8 mouse cellular contexts compared by ENCODE assay signal in the genomic region with DNA sequence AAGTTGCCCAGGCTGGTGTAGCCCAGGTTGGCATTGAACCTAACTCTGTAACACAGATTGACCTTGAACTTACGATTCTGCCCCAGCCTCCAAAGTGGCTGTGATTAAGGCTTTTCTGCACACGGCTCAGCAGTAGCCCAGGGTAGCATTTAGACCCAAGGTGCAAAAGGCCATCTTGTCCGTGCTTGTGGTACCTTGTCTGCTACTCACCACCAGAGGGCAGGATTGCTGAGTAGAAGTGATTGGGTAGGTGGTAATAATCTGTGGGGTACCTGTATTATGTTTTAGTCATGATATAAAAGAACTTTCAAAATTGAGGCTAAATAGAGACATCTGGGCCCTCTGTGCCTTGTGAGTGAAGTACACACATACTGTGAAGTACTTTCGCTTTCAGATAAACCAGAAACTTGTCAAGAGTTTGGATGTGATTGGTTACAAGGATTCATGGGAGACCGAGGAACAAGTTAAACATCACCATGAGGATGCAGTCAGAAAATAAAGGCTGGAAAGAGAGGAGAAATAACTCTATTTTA. TPM values are rescaled to one million over a fixed set of nuclear protein-coding genes. Genes with fewer than 3 reads are reported as not detected.
DNase-seq lines count a peak whose midpoint lies in the region; ATAC-seq and TF ChIP-seq lines count a peak whose summit lies in the region.

No protein-coding gene starts in this region.

- H3K4me2 ChIP-seq in forebrain, embryonic 14.5 days (ENCODE audit: low read length) = no peak overlapping the region
- no peak overlapping the region for H3K4me2 ChIP-seq in forebrain, embryonic 13.5 days

- H3K36me3 ChIP-seq in forebrain, embryonic 14.5 days (ENCODE audit: control insufficient read depth, insufficient read depth, low read length) = peaks cover 60% of the 10 kb centered on the region
- H3K36me3 ChIP-seq in forebrain, embryonic 13.5 days (ENCODE audit: poor library complexity, severe bottlenecking) = peaks cover 71% of the 10 kb centered on the region

- TF ChIP-seq CTCF in brain, embryonic 14.5 days (IDR thresholded peaks at IDR 0.05; ENCODE audit: borderline replicate concordance, extremely low read depth, insufficient read depth, insufficient read length) = peak; percentile 67; the same call in 1 of the 2 replicates

- no peak for TF ChIP-seq POLR2A in brain, embryonic 14.5 days (IDR thresholded peaks at IDR 0.05; ENCODE audit: borderline replicate concordance, extremely low read depth, insufficient read depth, insufficient read length, poor library complexity, severe bottlenecking)

- no peaks in the 10 kb centered on the region for H3K4me1 ChIP-seq in forebrain, embryonic 14.5 days (ENCODE audit: control insufficient read depth, insufficient read depth, low read length)
- no peaks in the 10 kb centered on the region for H3K4me1 ChIP-seq in forebrain, embryonic 13.5 days

- H3K9ac ChIP-seq in forebrain, embryonic 14.5 days (ENCODE audit: low read length) = no peak overlapping the region
- no peak overlapping the region for H3K9ac ChIP-seq in forebrain, embryonic 13.5 days

- WGBS in forebrain, embryonic 14.5 days = 76% methylated on average over 5 of the region's 5 CpGs
- WGBS in forebrain, embryonic 13.5 days = 79% methylated on average over 5 of the region's 5 CpGs

- peak; percentile 40; the same call in 1 of the 2 replicates for ATAC-seq in forebrain, embryonic 14.5 days
- no peak for ATAC-seq in forebrain, embryonic 13.5 days
- ATAC-seq in megakaryocyte progenitor cell, adult 5-6 weeks (replicated peaks; ENCODE audit: poor library complexity) = peak; percentile 90

- no peaks in the 10 kb centered on the region for H3K9me3 ChIP-seq in forebrain, embryonic 14.5 days (replicated peaks; ENCODE audit: control insufficient read depth, low read length)
- no peaks in the 10 kb centered on the region for H3K9me3 ChIP-seq in forebrain, embryonic 13.5 days (replicated peaks)

- no peak overlapping the region for H3K27ac ChIP-seq in forebrain, embryonic 14.5 days (ENCODE audit: low read depth, low read length)
- no peak overlapping the region for H3K27ac ChIP-seq in forebrain, embryonic 13.5 days

- no peaks in the 10 kb centered on the region for H3K27me3 ChIP-seq in forebrain, embryonic 14.5 days (replicated peaks; ENCODE audit: control insufficient read depth, insufficient read depth, low read length)
- no peaks in the 10 kb centered on the region for H3K27me3 ChIP-seq in forebrain, embryonic 13.5 days

- H3K4me3 ChIP-seq in forebrain, embryonic 14.5 days (ENCODE audit: low read depth, low read length) = no peak overlapping the region
- no peak overlapping the region for H3K4me3 ChIP-seq in forebrain, embryonic 13.5 days

- peak; percentile 61 for DNase-seq in forebrain, embryonic 14.5 days (ENCODE audit: low spot score)
- DNase-seq in ovary, postnatal 36 days (ENCODE audit: low spot score) = peak; percentile 15
- no peak for DNase-seq in ovary, adult 18-20 months (ENCODE audit: low spot score)
- peak; percentile 61 for DNase-seq in brain, embryonic 14.5 days (ENCODE audit: low read depth)
- DNase-seq in kidney, adult 9 months = peak; percentile 57
- DNase-seq in thymus, postnatal 4 days = peak; percentile 78

RNA-seq across cellular contexts. Expression of gene Rhoh, which starts 37.3 kb away (rescaled TPM):
- polyA plus RNA-seq in forebrain, embryonic 14.5 days (2014; fragmentation: Nextera tagmentation; extraction: Ambion mirVana) = 0.25 and 0.29 TPM in 2 replicates
- polyA plus RNA-seq in forebrain, embryonic 13.5 days (2015; fragmentation: Nextera tagmentation; extraction: Ambion mirVana) = 0.29 and 0.32 TPM in 2 replicates
- 0.28 and 0.38 TPM in 2 replicates for polyA plus RNA-seq in brain, embryonic 14.5 days (2012; rRNA removed)
- total RNA-seq in megakaryocyte progenitor cell, adult 5-6 weeks (2015) = 13.3 and 15.3 TPM in 2 replicates
- 18.2 and 18.6 TPM in 2 replicates for total RNA-seq in megakaryocyte progenitor cell, adult 5-6 weeks (2017)
